Mouse (Mus musculus) cerebellum, postnatal 36 days (tissue): ENCODE measurements around the gene Myrf.
A peak's percentile ranks its signal among the peaks of the same experiment; 100 is the strongest.

Experiments used
- DNase-seq, 2 experiments: peaks; one replicate each; pipeline ENCODE4 v3.0.0; 2021 to 2022; ENCODE audit warnings: mixed read lengths in 2 of 2

Myrf gene

GRCm38 (mm10) chr19:10204616-10205001, 35.9 kb downstream of the Myrf start:
- peak; percentile 15 to 40 for DNase-seq

DNA sequence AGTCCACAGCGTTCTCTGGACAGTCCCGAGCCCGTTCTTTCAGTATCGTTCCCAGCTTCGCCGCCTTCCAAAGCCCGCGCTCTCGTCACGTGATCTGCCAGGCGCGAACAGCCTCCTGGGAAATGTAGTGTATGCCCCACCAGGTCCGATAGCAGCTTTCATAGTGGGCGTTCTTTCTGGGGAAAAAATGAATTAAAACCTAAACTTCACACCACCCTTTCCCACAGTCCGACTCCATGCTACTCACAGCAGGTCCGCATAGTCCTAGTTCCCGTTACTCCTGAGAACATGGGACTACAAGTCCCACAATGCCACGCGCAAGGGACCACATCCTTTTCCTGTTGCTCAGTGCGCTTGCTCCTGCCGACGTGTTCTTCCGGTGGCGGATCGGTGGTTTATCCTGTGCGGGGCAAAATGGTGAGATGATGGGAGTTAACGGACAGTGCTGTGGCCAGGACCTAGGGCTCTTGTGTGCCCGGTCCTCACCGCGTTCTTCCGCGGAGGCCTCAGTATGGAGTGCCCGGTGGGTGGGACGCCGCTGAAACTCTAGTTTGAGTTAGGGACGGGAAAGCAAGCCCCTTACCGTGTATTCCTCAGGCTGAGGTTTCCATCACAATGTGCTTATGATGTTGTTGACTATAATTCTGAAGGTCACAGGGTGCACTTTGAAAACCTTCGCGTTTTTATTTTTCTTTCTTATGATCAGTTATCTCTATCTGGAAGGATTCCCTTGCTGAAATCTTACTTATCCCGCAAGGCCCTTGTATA, 36.5 kb downstream of the Myrf start, which contains the start of the genes Tmem258 and Fen1:
Gene Tmem258 (plus strand): TSS at position 167 of the 768 bp plus-strand sequence.
Gene Fen1 (minus strand): TSS at position 322 of the 768 bp plus-strand sequence.
- DNase-seq, result peak; percentile 90 to 95

- DNase-seq, result no peak
Measured at GRCm38 (mm10) chr19:10203146-10203847, 37.3 kb downstream of the Myrf start.

- peak; percentile 80 to 82 for DNase-seq
Measured at GRCm38 (mm10) chr19:10198723-10199122, 41.8 kb downstream of the Myrf start.

GRCm38 (mm10) chr19:10198286-10198685, 42.3 kb downstream of the Myrf start:
- no peak for DNase-seq

- no peak for DNase-seq
Measured at GRCm38 (mm10) chr19:10197130-10197529, 43.4 kb downstream of the Myrf start.

DNA sequence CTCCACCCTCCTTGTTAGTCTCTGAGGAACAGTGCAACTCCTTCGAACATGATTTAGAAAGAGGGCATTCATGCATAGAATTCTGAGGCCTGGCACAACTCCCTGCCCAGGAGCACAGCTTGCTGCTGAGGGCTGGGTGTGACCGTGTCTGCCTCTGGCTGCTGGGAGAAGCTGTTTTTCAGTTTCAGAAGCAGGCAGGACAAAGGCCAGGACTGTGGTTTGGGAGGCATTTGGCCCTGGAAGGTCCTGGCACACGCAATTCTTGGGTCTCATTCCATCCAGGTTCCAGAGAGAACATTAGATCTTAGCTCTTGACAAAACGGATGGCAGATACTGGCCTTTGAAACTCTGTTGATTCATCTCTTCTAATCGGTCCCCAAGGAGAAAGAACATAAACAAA, 45.3 kb downstream of the Myrf start:
- no peak for DNase-seq

DNA sequence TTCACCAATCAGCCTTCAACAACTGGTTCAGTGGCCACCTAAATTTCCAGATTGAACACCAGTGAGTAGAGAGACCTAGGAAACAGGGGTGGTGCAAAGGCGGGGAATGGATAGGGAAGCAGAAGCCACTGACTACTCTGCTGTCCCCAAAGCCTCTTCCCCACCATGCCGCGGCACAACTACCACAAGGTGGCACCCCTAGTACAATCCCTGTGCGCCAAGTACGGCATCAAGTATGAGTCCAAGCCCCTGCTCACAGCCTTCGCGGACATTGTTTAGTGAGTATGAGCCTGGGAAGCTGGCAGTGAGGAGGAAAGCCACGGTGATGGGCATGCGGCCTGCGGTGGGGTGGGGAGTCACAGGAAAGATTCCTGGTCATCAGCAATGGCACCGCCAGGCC, 46.2 kb downstream of the Myrf start:
- no peak for DNase-seq

DNA sequence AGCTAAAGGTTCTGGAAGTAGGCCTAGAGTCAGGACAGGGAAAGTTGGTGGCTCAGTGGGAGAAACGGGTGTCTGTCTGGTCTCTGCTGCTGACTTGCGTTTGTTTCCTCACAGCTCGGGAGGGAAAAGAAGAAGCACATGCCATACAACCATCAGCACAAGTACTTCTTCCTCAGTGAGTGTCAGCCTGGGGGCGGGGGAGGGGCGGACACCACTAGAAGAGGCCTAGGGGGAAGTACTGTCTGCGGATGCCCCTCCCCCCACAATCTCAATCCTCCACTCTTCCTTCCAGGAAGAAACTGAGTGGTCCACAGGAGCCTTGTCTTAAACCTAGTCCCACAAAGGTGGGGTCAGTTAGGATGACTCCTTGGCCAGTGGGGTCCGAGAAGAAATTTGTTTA, 49.2 kb downstream of the Myrf start:
- DNase-seq, result no peak

DNA sequence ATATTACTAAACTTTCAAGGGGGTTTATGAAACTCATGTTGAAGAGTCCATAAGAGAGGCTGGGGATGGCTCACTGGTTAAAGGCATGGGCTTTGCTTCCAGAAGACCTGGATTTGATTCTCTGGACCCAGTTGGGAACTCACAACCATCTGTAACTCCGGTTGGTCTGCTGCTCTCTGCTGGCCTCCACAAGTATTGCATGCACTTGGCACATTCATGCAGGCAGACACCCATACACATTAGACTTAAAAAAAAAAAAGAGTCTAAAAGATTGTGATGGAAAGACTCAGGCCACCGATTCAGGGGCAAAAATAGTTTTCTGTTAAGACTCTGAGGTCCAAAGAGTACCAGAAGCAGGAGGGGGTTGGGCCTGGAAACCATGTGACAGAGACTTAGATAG, 49.8 kb downstream of the Myrf start:
- peak; percentile 61 to 63 for DNase-seq

DNA sequence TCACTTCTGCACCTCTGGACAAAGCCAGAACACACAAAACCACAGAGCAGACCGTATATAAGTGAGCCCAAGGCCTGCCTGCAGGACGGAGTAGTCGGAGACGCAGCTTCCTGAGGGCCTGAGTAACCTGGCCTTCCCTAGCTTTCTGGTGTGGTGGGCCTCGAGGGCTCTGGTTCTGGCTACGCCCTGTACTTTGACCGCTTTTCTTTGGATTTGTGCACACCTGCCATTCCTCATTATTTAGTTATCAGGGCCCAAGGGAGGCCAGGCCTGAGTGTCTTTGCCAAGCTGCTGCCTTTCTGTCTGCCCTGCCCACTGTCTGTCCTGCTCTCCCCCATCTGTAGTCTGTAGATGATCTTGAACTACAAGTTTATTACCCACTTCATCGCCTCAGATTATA, 50.6 kb downstream of the Myrf start:
- DNase-seq, result no peak

- DNase-seq, result no peak
Measured at GRCm38 (mm10) chr19:10189022-10189421, 51.5 kb downstream of the Myrf start.

DNA sequence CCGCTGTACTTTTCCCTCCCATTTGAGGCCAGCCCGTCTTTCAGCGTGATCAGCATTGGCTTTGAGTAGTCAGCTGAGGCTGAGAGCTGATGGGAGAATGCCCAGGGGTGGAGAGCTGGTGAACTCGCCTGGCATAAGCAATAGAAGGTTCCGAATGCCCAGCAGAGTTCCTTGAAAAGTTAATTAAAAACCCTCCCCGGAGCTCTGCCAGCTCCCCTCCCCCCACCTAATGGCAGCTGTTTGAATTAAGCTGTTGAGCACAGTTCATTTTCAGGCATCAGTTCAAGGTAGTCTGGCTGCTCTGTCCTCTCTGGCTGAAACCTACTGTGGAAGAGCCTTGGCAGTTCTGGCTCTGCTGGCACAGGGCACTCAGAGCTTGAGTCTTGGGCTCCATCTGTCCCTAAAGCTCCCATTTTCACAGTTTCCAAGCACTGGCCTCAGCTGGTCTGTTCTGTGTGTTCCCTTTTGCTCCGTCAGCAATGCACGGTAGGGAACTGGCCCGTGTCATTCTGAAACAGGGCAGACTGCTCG, 52.2 kb downstream of the Myrf start:
- peak; percentile 65 to 68 for DNase-seq

GRCm38 (mm10) chr19:10186569-10186968, 54.0 kb downstream of the Myrf start:
- no peak for DNase-seq

- no peak for DNase-seq
Measured at GRCm38 (mm10) chr19:10185876-10186275, 54.7 kb downstream of the Myrf start.

- DNase-seq, result no peak
Measured at GRCm38 (mm10) chr19:10184096-10184495, 56.5 kb downstream of the Myrf start.

- peak; percentile 62 to 65 for DNase-seq
Measured at GRCm38 (mm10) chr19:10183299-10183983, 57.1 kb downstream of the Myrf start.

DNA sequence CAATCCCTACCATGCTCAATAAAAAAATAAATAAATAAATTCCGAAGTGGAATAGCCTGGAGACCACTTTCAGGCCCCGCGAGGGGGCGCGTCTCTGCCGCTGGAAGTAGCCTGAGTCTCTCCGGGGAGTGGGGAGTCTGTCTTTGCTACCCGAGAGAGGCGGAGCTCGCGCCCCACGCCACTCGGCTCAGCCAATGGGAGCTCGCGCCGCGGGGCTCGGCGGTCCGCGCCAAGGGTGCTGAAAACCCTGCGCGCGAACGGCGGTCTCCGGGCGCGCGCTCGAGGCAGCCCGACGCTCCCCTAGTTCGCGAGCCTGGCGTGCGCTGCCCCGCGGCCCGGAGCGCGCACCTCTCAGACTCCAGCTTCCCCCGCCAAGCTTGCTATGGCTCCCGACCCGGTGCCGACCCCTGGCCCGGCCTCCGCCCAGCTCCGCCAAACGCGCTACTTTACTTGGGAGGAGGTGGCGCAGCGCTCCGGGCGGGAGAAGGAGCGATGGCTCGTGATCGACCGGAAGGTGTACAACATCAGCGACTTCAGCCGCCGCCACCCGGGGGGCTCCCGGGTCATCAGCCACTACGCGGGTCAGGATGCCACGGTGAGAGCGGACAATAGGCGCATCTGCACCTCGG, 57.8 kb downstream of the Myrf start, which contains the start of gene Fads1:
Gene Fads1 (plus strand): TSS at position 219 of the 629 bp plus-strand sequence.
- DNase-seq, result peak; percentile 88 to 92

DNA sequence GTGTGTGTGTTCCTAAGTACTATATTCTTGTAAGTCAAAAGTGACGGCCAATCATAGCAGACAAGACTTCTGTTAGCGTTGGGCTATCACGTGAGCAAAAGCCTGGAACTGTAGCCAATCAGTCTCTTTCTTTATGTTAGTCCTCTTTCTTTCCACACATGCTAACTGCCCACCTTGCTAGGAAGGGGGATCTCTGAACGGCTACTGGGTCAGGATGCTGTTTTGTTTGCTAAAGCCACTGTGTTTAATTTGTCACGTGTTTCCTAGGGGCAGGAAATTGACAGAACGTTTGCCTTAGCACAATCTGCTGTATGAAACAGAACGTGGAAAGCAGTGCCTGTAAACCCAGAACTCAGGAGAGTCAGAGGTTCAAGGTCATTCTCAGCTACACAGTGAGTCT, 58.4 kb downstream of the Myrf start:
- no peak for DNase-seq

GRCm38 (mm10) chr19:10181225-10181624, 59.3 kb downstream of the Myrf start:
- no peak for DNase-seq

- DNase-seq, result no peak
Measured at GRCm38 (mm10) chr19:10176941-10177372, 63.6 kb downstream of the Myrf start.

- no peak for DNase-seq
Measured at GRCm38 (mm10) chr19:10176477-10176876, 64.1 kb downstream of the Myrf start.

- no peak for DNase-seq
Measured at GRCm38 (mm10) chr19:10174956-10175355, 65.6 kb downstream of the Myrf start.
